Mouse (Mus musculus) heart, embryonic 14.5 days (tissue): ENCODE data around the gene Nps. TPM values are rescaled to one million over a fixed set of nuclear protein-coding genes. Genes with fewer than 3 reads are reported as not detected.

Source experiments
- ATAC-seq: fragments of 200-750 bp; cut with Nextera tagmentation; 2 replicates; pipeline ENCODE4 v1.8.0; 2017; ENCODE audit warnings: low read depth, moderate TSS enrichment; ENCODE audit not compliant: insufficient number of reproducible peaks, insufficient read depth, low FRiP score
- H3K27ac ChIP-seq, 2 experiments: fragments of 200-500 bp in 1 of 2; fragments of 300-500 bp in 1 of 2; sonication (generic) in 1 of 2; replicated peaks in 1 of 2; 2 replicates each; pipeline ENCODE4 v1.5.1; 2012 to 2014; ENCODE audit warnings: low read depth in 2 of 2, low read length in 2 of 2, control low read depth in 1 of 2, mild to moderate bottlenecking in 1 of 2, mixed read lengths in 1 of 2; ENCODE audit not compliant: control insufficient read depth in 1 of 2, insufficient read depth in 1 of 2
- H3K27me3 ChIP-seq: fragments of 300-500 bp; sonication (generic); 2 replicates; pipeline ENCODE4 v1.6.1; 2014; ENCODE audit warnings: mild to moderate bottlenecking, low read length, control low read depth; ENCODE audit not compliant: control insufficient read depth, insufficient read depth
- H3K36me3 ChIP-seq: fragments of 300-500 bp; sonication (generic); 2 replicates; pipeline ENCODE4 v1.6.1; 2014; ENCODE audit warnings: mild to moderate bottlenecking, control low read depth, low read length, mixed read lengths; ENCODE audit not compliant: control insufficient read depth, insufficient read depth
- H3K4me1 ChIP-seq, 2 experiments: fragments of 200-500 bp in 1 of 2; fragments of 300-500 bp in 1 of 2; sonication (generic) in 1 of 2; 2 replicates each; pipeline ENCODE4 v1.6.1; 2012 to 2014; ENCODE audit warnings: low read length in 2 of 2, control low read depth in 1 of 2, mixed read lengths in 1 of 2; ENCODE audit not compliant: control insufficient read depth in 2 of 2, insufficient read depth in 2 of 2
- H3K4me2 ChIP-seq: fragments of 300-500 bp; sonication (generic); 2 replicates; pipeline ENCODE4 v1.6.1; 2014; ENCODE audit warnings: mild to moderate bottlenecking, low read length
- H3K4me3 ChIP-seq, 2 experiments: fragments of 200-500 bp in 1 of 2; fragments of 300-500 bp in 1 of 2; sonication (generic) in 1 of 2; 2 replicates each; pipeline ENCODE4 v1.5.1; 2012 to 2014; ENCODE audit warnings: low read length in 2 of 2, mild to moderate bottlenecking in 2 of 2, control low read depth in 1 of 2, low read depth in 1 of 2, moderate library complexity in 1 of 2; ENCODE audit not compliant: control insufficient read depth in 1 of 2, insufficient read depth in 1 of 2
- H3K9ac ChIP-seq: fragments of 300-500 bp; sonication (generic); 2 replicates; pipeline ENCODE4 v1.6.1; 2014; ENCODE audit warnings: mild to moderate bottlenecking, low read length
- H3K9me3 ChIP-seq: fragments of 300-500 bp; sonication (generic); 2 replicates; pipeline ENCODE4 v1.6.1; 2016; ENCODE audit warnings: low read length, control low read depth; ENCODE audit not compliant: control insufficient read depth
- WGBS: fragments of 180-500 bp; shearing (Covaris S2); extraction: QIAGEN DNeasy Blood & Tissue Kit; methylation state at CpG from one replicate; pipeline ENCODE4 v1.1.7; 2014; 5-methylcytosine and 5-hydroxymethylcytosine counted together
- polyA plus RNA-seq: library from polyadenylated mRNA; unstranded; fragments of >200 nt; fragmentation: Nextera tagmentation; extraction: Ambion mirVana; gene quantifications from 2 replicates; pipeline ENCODE4 v1.2.1, GENCODE M21; 2014

The Nps gene
- polyA plus RNA-seq, 1 experiment from 2014 or later: not detected

DNA sequence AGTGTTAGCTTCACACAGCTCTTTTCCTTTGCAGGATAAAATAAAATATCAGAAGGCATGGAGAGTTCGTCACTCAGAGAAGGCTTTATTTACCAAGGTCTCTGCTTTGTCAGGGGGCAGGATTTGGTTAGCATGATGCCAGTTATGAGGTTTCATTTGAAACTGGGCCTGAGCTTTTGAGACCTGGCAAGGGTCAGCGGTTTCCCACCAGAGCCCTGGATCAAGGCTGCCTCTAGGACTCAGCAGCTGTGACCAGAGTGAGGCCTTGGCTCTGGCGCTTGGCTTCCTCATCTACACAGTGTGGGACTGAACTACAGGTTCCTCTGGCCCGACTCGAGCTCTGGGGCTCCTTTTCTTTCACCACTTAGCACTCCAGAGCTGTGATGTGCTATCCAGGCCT lies 12.5 kb downstream of the Nps start:
- Histone ChIP-seq H3K4me2 (no peak overlapping the region), H3K4me1 (no peaks in the 10 kb centered on the region), H3K4me3 (no peak overlapping the region), H3K9me3 (no peaks in the 10 kb centered on the region), H3K9ac (no peak overlapping the region), H3K27me3 (no peaks in the 10 kb centered on the region), H3K36me3 (no peaks in the 10 kb centered on the region), H3K27ac (no peak overlapping the region)
- no peak for ATAC-seq
- WGBS: 73% methylated on average over 5 of the region's 5 CpGs

DNA sequence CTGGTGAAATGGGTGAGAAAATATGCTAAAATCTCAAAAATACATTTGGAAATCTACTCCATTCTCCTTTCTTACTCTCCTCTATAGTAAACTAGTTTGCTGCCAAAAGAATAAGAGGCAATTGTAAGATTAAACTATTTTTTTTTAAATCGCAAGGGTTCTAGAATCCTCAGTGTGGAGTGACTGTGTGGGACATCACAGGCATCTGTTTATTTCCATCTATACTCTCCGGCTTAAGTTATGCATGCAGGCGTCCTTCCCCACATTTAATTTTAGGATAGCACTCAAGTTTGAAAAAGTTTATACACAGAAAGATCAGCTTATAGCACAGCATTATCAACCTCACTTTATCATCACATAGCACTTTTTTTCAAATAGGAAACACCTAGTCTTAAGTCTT lies 24.7 kb downstream of the Nps start:
- WGBS: 80% methylated on average over 3 of the region's 3 CpGs
- Histone ChIP-seq H3K36me3 (no peaks in the 10 kb centered on the region), H3K9me3 (no peaks in the 10 kb centered on the region), H3K4me2 (no peak overlapping the region), H3K27me3 (no peaks in the 10 kb centered on the region), H3K4me1 (no peaks in the 10 kb centered on the region), H3K9ac (no peak overlapping the region), H3K27ac (no peak overlapping the region), H3K4me3 (no peak overlapping the region)
- no peak for ATAC-seq

DNA sequence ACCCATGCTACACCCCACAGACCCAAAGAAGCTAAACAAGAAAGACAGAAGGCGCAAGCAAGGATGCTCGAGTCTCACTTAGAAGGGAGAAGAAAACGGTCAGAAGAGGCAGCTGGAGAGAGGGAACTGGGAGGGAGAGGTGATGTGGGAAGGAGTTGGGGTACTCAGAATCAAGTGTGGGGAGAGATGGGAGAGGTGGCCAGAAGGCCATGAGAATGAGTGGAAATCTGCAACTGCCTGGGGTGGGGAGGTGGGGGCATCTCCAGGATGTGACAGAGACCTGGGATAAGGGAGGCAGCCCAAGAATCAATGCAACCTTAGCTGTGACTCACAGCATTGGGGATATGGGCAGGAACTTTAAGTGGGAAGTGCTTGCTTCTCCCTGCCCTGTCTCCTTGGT lies 31.5 kb downstream of the Nps start:
- ATAC-seq: no peak
- no peak overlapping the region for H3K9ac ChIP-seq
- 79% methylated on average over 3 of the region's 3 CpGs for WGBS
- no peak overlapping the region for H3K27ac ChIP-seq
- H3K36me3 ChIP-seq: no peaks in the 10 kb centered on the region
- H3K4me3 ChIP-seq: no peak overlapping the region
- H3K9me3 ChIP-seq: no peaks in the 10 kb centered on the region
- no peaks in the 10 kb centered on the region for H3K4me1 ChIP-seq
- no peak overlapping the region for H3K4me2 ChIP-seq
- no peaks in the 10 kb centered on the region for H3K27me3 ChIP-seq

DNA sequence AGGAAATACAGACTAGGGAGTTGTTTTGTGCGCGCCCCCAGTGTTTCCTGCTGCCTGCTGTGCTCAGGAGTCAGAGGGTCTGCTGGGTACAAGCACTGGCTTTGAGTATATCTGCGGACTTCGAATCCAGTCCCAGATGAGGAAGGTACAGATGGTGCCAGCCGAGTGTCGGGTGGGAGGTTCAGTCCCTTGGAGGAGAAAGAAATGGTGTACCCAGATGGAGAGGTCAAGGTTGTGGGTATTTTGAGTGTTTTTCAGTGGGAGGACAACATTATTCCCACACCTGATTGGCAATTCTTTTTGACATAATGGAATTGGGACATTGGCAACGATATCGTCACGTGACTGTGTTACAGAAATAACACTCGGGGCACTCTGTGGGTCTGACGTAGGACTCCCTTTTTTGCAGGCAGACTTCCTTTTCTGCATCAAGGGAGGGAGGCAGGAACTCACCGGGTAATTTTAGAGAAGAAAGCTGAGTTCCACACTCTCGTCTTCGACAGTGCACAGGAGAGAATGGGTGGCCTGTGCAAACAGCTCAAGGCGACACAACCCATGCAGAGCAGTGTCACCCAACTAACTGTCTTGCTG lies 33.2 kb downstream of the Nps start:
- no peak overlapping the region for H3K4me2 ChIP-seq
- H3K4me3 ChIP-seq: no peak overlapping the region
- WGBS: 81% methylated on average over 15 of the region's 15 CpGs
- no peak overlapping the region for H3K9ac ChIP-seq
- H3K4me1 ChIP-seq: no peaks in the 10 kb centered on the region
- H3K27ac ChIP-seq: no peak overlapping the region
- ATAC-seq: no peak
- H3K9me3 ChIP-seq: no peaks in the 10 kb centered on the region
- no peaks in the 10 kb centered on the region for H3K36me3 ChIP-seq
- no peaks in the 10 kb centered on the region for H3K27me3 ChIP-seq

DNA sequence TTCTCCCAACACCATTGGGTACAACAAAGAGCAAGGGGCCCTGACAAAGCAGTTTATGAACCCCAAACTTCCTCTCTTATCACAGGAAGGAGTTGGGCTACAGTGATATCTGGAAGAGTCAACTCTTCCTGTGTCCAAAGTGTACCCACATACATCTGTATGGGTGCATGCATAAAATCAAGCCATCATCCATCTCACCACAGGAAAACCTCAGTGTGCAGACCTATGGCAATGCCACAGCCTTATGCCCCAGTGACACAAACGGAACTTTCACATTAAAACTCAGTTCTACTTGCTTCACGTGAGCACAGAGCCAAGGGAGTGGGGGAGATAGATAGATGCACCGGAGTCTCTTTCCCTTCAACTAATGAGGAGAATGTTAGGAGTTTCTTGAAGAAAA lies 36.0 kb downstream of the Nps start:
- Histone ChIP-seq H3K4me3 (no peak overlapping the region), H3K4me2 (no peak overlapping the region), H3K27me3 (no peaks in the 10 kb centered on the region), H3K27ac (no peak overlapping the region), H3K9me3 (no peaks in the 10 kb centered on the region), H3K36me3 (no peaks in the 10 kb centered on the region), H3K4me1 (no peaks in the 10 kb centered on the region), H3K9ac (no peak overlapping the region)
- WGBS: 73% methylated on average over 3 of the region's 3 CpGs
- ATAC-seq: no peak

DNA sequence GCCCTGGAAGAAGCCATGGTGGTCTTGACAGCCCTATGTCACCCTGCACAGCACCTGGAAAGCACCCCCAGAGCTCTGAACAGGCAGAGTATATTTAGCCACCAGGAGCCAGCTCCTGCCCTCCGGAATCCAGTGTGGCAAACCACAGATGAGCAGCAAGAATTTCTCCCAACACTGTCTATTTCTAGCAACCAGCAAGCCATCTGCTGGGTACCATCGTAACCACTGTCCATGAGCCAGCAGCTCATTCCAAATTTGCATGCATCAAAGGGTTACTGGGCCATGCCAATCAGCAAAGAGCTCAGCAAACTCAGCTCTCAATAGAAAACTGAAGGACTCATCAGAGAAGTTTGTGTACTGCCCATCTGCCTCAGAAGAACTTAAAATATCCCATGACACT lies 46.0 kb downstream of the Nps start:
- Histone ChIP-seq H3K4me2 (no peak overlapping the region), H3K4me3 (no peak overlapping the region), H3K27ac (no peak overlapping the region), H3K9ac (no peak overlapping the region), H3K36me3 (no peaks in the 10 kb centered on the region), H3K4me1 (no peaks in the 10 kb centered on the region), H3K27me3 (no peaks in the 10 kb centered on the region), H3K9me3 (no peaks in the 10 kb centered on the region)
- ATAC-seq: no peak
- WGBS: 66% methylated on average over 2 of the region's 2 CpGs

Other genes starting within 250 kb of the Nps start
- gene Foxi2, start 151.6 kb downstream of the Nps start, polyA plus RNA-seq: not detected in 2 replicates